Mouse (Mus musculus): ENCODE data around the gene Rasal1. TPM values are rescaled to one million over a fixed set of nuclear protein-coding genes. Genes with fewer than 3 reads are reported as not detected.
A peak's percentile ranks its signal among the peaks of the same experiment; 100 is the strongest.

Gene Rasal1
- polyA plus RNA-seq, 1 experiment = 27.7 TPM

DNA sequence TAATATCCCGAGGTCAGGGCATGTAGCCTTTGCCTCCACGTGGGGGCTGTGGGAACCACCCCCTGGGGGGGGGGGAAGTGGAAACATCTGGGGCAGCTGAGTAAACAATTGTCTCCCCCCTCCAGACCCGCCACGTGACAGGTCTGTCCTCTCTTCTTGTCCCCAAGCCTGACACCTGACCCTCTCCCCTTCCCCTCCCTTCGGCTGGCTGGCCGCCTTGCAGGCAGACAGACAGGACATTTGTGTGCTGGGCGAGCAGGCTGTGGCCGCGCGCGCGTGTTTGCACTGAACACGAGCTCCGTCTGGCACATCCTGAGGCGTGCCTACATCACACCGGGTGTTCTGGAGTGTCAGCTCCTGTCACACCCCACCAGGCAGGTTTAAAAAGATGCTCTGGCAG, 57.9 kb downstream of the Rasal1 start:
- H3K27ac ChIP-seq (ENCODE audit: control insufficient read depth, insufficient read depth, low read length) = no peak overlapping the region
- peaks cover 19% of the 10 kb centered on the region for H3K4me1 ChIP-seq (replicated peaks; ENCODE audit: control insufficient read depth, insufficient read depth, low read length)
- 48% methylated on average over 16 of the region's 16 CpGs for WGBS
- H3K4me3 ChIP-seq (ENCODE audit: control insufficient read depth, insufficient read depth, low read length) = no peak overlapping the region
- no peaks in the 10 kb centered on the region; the same call in 1 of the 2 replicates for H3K27me3 ChIP-seq (ENCODE audit: control insufficient read depth, insufficient read depth, low read length)
- TF ChIP-seq CTCF (IDR thresholded peaks at IDR 0.05; ENCODE audit: borderline replicate concordance, control insufficient read depth, extremely low read depth, insufficient read depth, low read length, poor library complexity) (no peak), POLR2A (IDR thresholded peaks at IDR 0.05; ENCODE audit: control insufficient read depth, extremely low read depth, insufficient read depth, low read length, poor library complexity) (no peak)
- H3K36me3 ChIP-seq (ENCODE audit: control insufficient read depth, insufficient read depth, low read length) = no peaks in the 10 kb centered on the region
- no peak for DNase-seq

- Histone ChIP-seq H3K4me1 (replicated peaks; ENCODE audit: control insufficient read depth, insufficient read depth, low read length) (peaks cover 23% of the 10 kb centered on the region), H3K27me3 (ENCODE audit: control insufficient read depth, insufficient read depth, low read length) (no peaks in the 10 kb centered on the region; the same call in 1 of the 2 replicates), H3K4me3 (ENCODE audit: control insufficient read depth, insufficient read depth, low read length) (no peak overlapping the region), H3K36me3 (ENCODE audit: control insufficient read depth, insufficient read depth, low read length) (no peaks in the 10 kb centered on the region), H3K27ac (ENCODE audit: control insufficient read depth, insufficient read depth, low read length) (no peak overlapping the region)
- DNase-seq = no peak
- TF ChIP-seq POLR2A (IDR thresholded peaks at IDR 0.05; ENCODE audit: control insufficient read depth, extremely low read depth, insufficient read depth, low read length, poor library complexity) (no peak), CTCF (IDR thresholded peaks at IDR 0.05; ENCODE audit: borderline replicate concordance, control insufficient read depth, extremely low read depth, insufficient read depth, low read length, poor library complexity) (no peak)
- 77% methylated on average over 13 of the region's 13 CpGs for WGBS
Observed at GRCm38 (mm10) chr5:120706976-120707375, 58.4 kb downstream of the Rasal1 start.

GRCm38 (mm10) chr5:120710161-120710825, 61.7 kb downstream of the Rasal1 start:
- 24% methylated on average over 40 of the region's 40 CpGs for WGBS
- H3K4me1 ChIP-seq (replicated peaks; ENCODE audit: control insufficient read depth, insufficient read depth, low read length) = peaks cover 21% of the 10 kb centered on the region
- no peaks in the 10 kb centered on the region; the same call in 1 of the 2 replicates for H3K27me3 ChIP-seq (ENCODE audit: control insufficient read depth, insufficient read depth, low read length)
- no peak for DNase-seq
- TF ChIP-seq POLR2A (IDR thresholded peaks at IDR 0.05; ENCODE audit: control insufficient read depth, extremely low read depth, insufficient read depth, low read length, poor library complexity) (no peak), CTCF (IDR thresholded peaks at IDR 0.05; ENCODE audit: borderline replicate concordance, control insufficient read depth, extremely low read depth, insufficient read depth, low read length, poor library complexity) (no peak)
- peak overlapping the region; percentile 47 for H3K4me3 ChIP-seq (ENCODE audit: control insufficient read depth, insufficient read depth, low read length)
- H3K27ac ChIP-seq (ENCODE audit: control insufficient read depth, insufficient read depth, low read length) = no peak overlapping the region
- no peaks in the 10 kb centered on the region for H3K36me3 ChIP-seq (ENCODE audit: control insufficient read depth, insufficient read depth, low read length)

- TF ChIP-seq CTCF (IDR thresholded peaks at IDR 0.05; ENCODE audit: borderline replicate concordance, control insufficient read depth, extremely low read depth, insufficient read depth, low read length, poor library complexity) (no peak), POLR2A (IDR thresholded peaks at IDR 0.05; ENCODE audit: control insufficient read depth, extremely low read depth, insufficient read depth, low read length, poor library complexity) (no peak)
- DNase-seq = no peak
- WGBS = 3% methylated on average over 33 of the region's 34 CpGs
- peaks cover 21% of the 10 kb centered on the region for H3K4me1 ChIP-seq (replicated peaks; ENCODE audit: control insufficient read depth, insufficient read depth, low read length)
- no peaks in the 10 kb centered on the region for H3K36me3 ChIP-seq (ENCODE audit: control insufficient read depth, insufficient read depth, low read length)
- no peaks in the 10 kb centered on the region; the same call in 1 of the 2 replicates for H3K27me3 ChIP-seq (ENCODE audit: control insufficient read depth, insufficient read depth, low read length)
- no peak overlapping the region for H3K27ac ChIP-seq (ENCODE audit: control insufficient read depth, insufficient read depth, low read length)
- peak overlapping the region; percentile 47 for H3K4me3 ChIP-seq (ENCODE audit: control insufficient read depth, insufficient read depth, low read length)
Observed at GRCm38 (mm10) chr5:120710826-120711248, 62.2 kb downstream of the Rasal1 start.

- Histone ChIP-seq H3K4me3 (ENCODE audit: control insufficient read depth, insufficient read depth, low read length) (peak overlapping the region; percentile 47), H3K27ac (ENCODE audit: control insufficient read depth, insufficient read depth, low read length) (no peak overlapping the region), H3K27me3 (ENCODE audit: control insufficient read depth, insufficient read depth, low read length) (no peaks in the 10 kb centered on the region; the same call in 1 of the 2 replicates), H3K4me1 (replicated peaks; ENCODE audit: control insufficient read depth, insufficient read depth, low read length) (peaks cover 21% of the 10 kb centered on the region), H3K36me3 (ENCODE audit: control insufficient read depth, insufficient read depth, low read length) (no peaks in the 10 kb centered on the region)
- peak; percentile 41; the same call in 1 of the 2 replicates for TF ChIP-seq POLR2A (IDR thresholded peaks at IDR 0.05; ENCODE audit: control insufficient read depth, extremely low read depth, insufficient read depth, low read length, poor library complexity)
- no peak for TF ChIP-seq CTCF (IDR thresholded peaks at IDR 0.05; ENCODE audit: borderline replicate concordance, control insufficient read depth, extremely low read depth, insufficient read depth, low read length, poor library complexity)
- DNase-seq = peak; percentile 66
- under 1% methylated on average over 43 of the region's 43 CpGs for WGBS
Observed at GRCm38 (mm10) chr5:120711416-120711815, 62.8 kb downstream of the Rasal1 start.

GRCm38 (mm10) chr5:120711827-120712226, 63.2 kb downstream of the Rasal1 start, which contains the start of gene Dtx1:
Gene Dtx1, minus strand, starts transcription at chr5:120711927.
- no peak for DNase-seq
- Histone ChIP-seq H3K27me3 (ENCODE audit: control insufficient read depth, insufficient read depth, low read length) (no peaks in the 10 kb centered on the region; the same call in 1 of the 2 replicates), H3K36me3 (ENCODE audit: control insufficient read depth, insufficient read depth, low read length) (no peaks in the 10 kb centered on the region), H3K4me3 (ENCODE audit: control insufficient read depth, insufficient read depth, low read length) (peak within 1 kb of the TSS; percentile 47), H3K27ac (ENCODE audit: control insufficient read depth, insufficient read depth, low read length) (no peak within 1 kb of the TSS), H3K4me1 (replicated peaks; ENCODE audit: control insufficient read depth, insufficient read depth, low read length) (peaks cover 21% of the 10 kb centered on the region)
- 47% methylated on average over 3 of the region's 3 CpGs for WGBS
- no peak; the same call in 1 of the 2 replicates for TF ChIP-seq POLR2A (IDR thresholded peaks at IDR 0.05; ENCODE audit: control insufficient read depth, extremely low read depth, insufficient read depth, low read length, poor library complexity)
- TF ChIP-seq CTCF (IDR thresholded peaks at IDR 0.05; ENCODE audit: borderline replicate concordance, control insufficient read depth, extremely low read depth, insufficient read depth, low read length, poor library complexity) = no peak
